Mouse (Mus musculus) liver, embryonic 14.5 days (tissue): ENCODE data around the gene Psmg1.
A peak's percentile ranks its signal among the peaks of the same experiment; 100 is the strongest.

Source experiments
- CTCF ChIP-seq: IDR thresholded peaks from 2 replicates; pipeline ENCODE4 v1.5.1; 2016; ENCODE audit warnings: antibody characterized with exemption, low read depth, control low read depth
- EP300 ChIP-seq: IDR thresholded peaks from 2 replicates; pipeline ENCODE4 v1.6.1; 2016; ENCODE audit warnings: antibody characterized with exemption, low read depth

GRCm38 (mm10) chr16:95983601-95984000 lies 7.2 kb downstream of the Psmg1 start:
- no peak for TF ChIP-seq EP300
- TF ChIP-seq CTCF, result peak; percentile 72
